Mouse (Mus musculus): ENCODE results near the gene Prokr1. TPM values are rescaled to one million over a fixed set of nuclear protein-coding genes. Genes with fewer than 3 reads are reported as not detected.
"Not testable (repeated sequence)": the region's sequence is repeated elsewhere in the genome, so short reads cannot be mapped to it uniquely, and the experiment has no call there.

Gene Prokr1
- polyA plus RNA-seq (2015; fragmentation: Nextera tagmentation; extraction: Ambion mirVana) = 2.6 and 2.7 TPM in 2 replicates

DNA sequence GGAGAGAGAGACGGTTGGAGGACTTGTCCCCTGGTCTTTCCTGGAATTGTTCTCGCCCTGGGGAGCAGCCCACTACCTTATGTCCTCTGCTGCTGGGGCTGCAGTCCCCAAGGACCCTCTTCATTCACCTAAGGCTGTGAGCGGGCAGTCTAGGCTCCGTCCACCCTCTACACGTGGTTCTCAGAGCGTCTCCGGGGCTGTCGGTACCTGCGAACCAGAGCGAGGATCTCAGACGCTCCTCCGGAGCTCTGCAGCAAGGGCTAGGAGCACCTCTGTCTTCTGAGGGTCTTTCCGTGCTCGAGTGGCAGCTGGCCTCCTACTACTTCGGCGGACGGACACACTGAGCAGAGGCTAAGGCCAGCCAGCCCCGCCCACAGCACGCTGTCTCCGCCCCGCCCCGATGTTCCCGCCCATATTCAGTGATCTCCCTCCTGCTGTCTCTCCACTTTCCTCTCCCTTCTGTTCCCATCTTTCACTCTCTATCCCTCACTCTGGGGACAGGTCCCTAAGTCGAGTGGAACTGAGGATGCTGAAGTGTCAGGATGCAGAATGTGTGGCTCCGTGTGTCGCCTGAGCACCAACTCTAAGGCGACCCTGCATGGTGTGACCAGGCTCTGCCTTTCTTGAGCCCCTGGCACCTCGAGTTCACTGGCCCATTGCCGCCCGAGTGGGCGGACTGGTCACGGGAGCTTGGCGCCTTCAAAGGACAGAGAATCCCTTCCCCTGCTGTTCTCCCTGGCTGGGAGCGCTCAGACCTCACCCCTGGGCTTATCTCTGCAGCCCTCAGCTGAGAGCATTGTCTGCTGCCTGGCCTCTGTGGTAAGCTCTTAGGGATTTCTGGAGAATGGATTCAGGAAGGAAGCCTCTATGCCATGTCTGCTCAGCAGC is at the start of gene Prokr1:
Prokr1 (minus strand) TSS at position 350 of the 888 bp plus-strand sequence.
- Histone ChIP-seq H3K27me3 (replicated peaks) (no peaks in the 10 kb centered on the region), H3K36me3 (no peaks in the 10 kb centered on the region), H3K9ac (peak within 1 kb of the TSS; percentile 61), H3K4me2 (replicated peaks) (peak within 1 kb of the TSS; percentile 97), H3K4me3 (replicated peaks) (peak within 1 kb of the TSS; percentile 52), H3K27ac (no peak within 1 kb of the TSS), H3K9me3 (no peaks in the 10 kb centered on the region), H3K4me1 (replicated peaks) (peaks cover 15% of the 10 kb centered on the region; the same call in 1 of the 2 replicates)
- under 1% methylated on average over 34 of the region's 34 CpGs for WGBS
- peak; percentile 96 for ATAC-seq

DNA sequence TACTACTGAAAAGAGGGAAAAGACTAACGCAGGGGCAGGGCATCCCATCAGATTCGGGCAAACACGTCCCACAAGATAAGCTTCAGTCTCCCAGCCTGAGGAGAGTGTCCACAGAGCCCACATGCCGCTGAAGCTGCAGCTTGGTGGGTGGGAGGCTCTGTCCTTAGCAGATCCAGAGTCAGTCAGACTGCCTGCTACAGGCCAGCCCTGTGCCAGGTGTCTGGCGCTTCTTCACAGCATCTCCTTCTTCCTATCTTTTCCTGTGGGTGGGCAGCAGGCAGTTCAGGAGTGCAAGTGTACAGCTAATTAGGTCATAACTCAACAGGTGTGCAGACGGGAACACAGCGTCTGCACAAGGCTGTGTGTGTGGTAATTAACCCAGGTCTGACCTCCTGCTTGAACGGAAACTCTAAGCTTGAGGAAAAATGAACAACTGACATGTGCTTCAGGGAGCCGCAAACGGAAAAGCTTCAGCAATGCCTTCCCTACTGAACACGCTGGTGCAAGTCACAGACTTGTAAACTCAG is 47.7 kb upstream of the Prokr1 start:
- 36% methylated on average over 11 of the region's 11 CpGs for WGBS
- no peak overlapping the region for H3K4me3 ChIP-seq (replicated peaks)
- no peaks in the 10 kb centered on the region for H3K36me3 ChIP-seq
- H3K27ac ChIP-seq = no peak overlapping the region
- H3K9ac ChIP-seq = no peak overlapping the region
- no peaks in the 10 kb centered on the region for H3K9me3 ChIP-seq
- H3K4me1 ChIP-seq (replicated peaks) = 0 out of 2 replicates have a peak, but pooled peaks cover 3% of the 10 kb centered on the region
- 0 out of 2 replicates have a peak, but pooled peaks have one; percentile 12 for ATAC-seq
- no peaks in the 10 kb centered on the region for H3K27me3 ChIP-seq (replicated peaks)
- no peak overlapping the region for H3K4me2 ChIP-seq (replicated peaks)

DNA sequence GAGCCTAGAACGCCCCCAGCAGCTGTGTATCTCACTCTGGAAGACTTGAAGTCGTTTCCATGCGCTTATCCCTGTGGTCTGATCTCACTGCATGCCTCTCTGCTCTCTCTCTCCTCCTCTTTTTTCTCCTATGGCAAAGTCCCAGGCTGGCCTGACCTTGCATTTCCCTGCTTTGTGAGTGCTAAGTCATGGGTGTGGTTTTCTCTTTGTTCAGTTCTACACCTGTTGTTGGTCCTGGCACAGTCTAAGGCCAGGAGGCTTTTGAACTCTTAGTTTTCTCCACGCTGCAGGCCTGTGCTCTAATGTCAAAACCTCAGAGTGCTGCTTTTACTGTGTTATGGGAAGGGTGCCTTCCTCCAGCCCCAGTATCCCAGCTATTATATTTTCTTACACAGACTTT is 41.6 kb upstream of the Prokr1 start:
- 82% methylated on average over 4 of the region's 4 CpGs for WGBS
- Histone ChIP-seq H3K4me2 (replicated peaks) (no peak overlapping the region), H3K27me3 (replicated peaks) (no peaks in the 10 kb centered on the region), H3K9me3 (no peaks in the 10 kb centered on the region), H3K4me1 (replicated peaks) (no peaks in the 10 kb centered on the region), H3K4me3 (replicated peaks) (no peak overlapping the region), H3K36me3 (no peaks in the 10 kb centered on the region), H3K9ac (no peak overlapping the region), H3K27ac (no peak overlapping the region)
- ATAC-seq = no peak

DNA sequence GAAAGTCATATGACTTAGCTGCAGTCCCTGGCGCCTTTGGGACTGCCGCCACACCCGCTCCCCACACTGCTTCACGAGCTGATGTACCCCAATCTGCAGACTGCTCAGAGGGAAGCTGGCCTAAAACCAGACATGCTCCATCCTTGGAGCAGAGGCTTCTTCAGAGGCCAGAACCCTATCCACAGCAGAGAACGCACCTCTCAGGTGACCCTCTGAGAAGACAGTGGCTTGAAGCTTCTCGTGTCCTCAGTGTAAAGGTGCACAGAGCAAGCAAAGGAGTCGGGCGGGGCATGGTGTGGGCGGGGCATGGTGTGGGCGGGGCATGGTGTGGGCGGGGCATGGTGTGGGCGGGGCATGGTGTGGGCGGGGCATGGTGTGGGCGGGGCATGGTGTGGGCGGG is 38.4 kb upstream of the Prokr1 start:
- H3K27me3 ChIP-seq (replicated peaks); H3K4me3 ChIP-seq (replicated peaks); H3K27ac ChIP-seq; H3K4me2 ChIP-seq (replicated peaks); H3K4me1 ChIP-seq (replicated peaks); ATAC-seq; H3K9me3 ChIP-seq; H3K9ac ChIP-seq; H3K36me3 ChIP-seq: not testable (repeated sequence)
- 67% methylated on average over 15 of the region's 15 CpGs for WGBS

DNA sequence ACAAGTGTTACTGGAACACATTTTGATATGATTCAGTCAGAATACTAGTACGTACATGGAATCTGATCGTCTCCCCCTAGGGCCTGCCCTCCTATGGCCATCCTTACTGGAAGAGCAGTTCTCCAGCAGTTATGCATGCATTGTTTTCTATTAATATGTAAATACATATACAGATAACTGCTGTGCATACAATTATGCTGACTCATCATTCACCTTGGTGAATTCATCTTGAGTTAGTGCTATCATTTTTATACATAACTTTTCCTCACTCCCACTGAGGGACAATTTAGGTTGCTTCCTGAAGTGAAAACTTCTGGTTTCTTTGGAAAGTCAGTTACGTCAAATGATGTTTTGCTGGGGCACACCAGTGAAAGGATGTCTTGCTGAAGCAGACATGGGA is 32.6 kb upstream of the Prokr1 start:
- ATAC-seq = no peak
- 93% methylated on average over 3 of the region's 3 CpGs for WGBS
- Histone ChIP-seq H3K9me3 (no peaks in the 10 kb centered on the region), H3K9ac (no peak overlapping the region), H3K27me3 (replicated peaks) (no peaks in the 10 kb centered on the region), H3K36me3 (no peaks in the 10 kb centered on the region), H3K4me2 (replicated peaks) (no peak overlapping the region), H3K27ac (no peak overlapping the region), H3K4me1 (replicated peaks) (0 out of 2 replicates have a peak, but pooled peaks cover 4% of the 10 kb centered on the region), H3K4me3 (replicated peaks) (no peak overlapping the region)

DNA sequence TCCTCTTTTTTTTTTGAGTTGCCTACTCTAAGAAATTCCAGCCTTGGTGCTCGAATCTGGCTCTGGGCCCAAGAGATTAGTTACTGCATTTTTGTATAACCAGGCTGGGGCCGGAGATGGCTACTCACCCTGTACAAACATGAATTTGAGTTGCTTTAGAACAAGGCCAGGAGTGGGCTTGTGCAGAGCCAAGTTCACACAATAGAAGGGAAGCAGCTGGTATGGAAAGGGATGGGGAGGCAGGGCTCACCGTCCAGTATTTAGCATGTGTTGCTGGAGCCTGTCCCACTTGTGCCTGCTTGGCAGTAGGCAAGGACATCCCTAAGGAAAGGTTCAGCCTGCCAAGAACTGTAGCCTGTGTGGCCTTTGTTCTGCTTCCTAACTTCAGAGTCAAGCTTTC is 30.7 kb upstream of the Prokr1 start:
- no peak overlapping the region for H3K9ac ChIP-seq
- no peak overlapping the region for H3K4me2 ChIP-seq (replicated peaks)
- no peak for ATAC-seq
- no peak overlapping the region for H3K4me3 ChIP-seq (replicated peaks)
- no peaks in the 10 kb centered on the region for H3K9me3 ChIP-seq
- H3K27me3 ChIP-seq (replicated peaks) = no peaks in the 10 kb centered on the region
- WGBS = 39% methylated on average over 3 of the region's 3 CpGs
- no peaks in the 10 kb centered on the region for H3K36me3 ChIP-seq
- H3K4me1 ChIP-seq (replicated peaks) = 0 out of 2 replicates have a peak, but pooled peaks cover 4% of the 10 kb centered on the region
- H3K27ac ChIP-seq = 0 out of 2 replicates have a peak overlapping the region, but pooled peaks have one; percentile 22

DNA sequence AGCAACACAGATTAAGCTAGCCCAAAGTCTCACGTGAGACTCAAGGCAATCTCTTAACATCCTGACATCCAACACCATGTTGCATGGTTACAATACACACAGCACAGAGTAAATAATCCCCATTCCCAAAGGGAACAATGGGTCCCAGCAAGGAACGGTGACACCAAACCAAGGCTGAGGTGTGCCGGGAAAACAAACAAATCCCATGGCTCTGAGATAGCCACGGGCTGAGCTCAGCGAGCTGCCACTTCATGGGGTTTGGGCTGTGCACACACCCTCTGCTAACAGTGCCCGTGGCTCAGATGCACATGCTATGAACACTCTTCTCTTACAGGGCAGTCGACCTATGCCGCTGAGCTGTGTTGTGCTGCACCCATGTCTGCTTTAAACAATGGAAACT is 27.5 kb upstream of the Prokr1 start:
- WGBS = 68% methylated on average over 8 of the region's 8 CpGs
- ATAC-seq = no peak
- Histone ChIP-seq H3K4me3 (replicated peaks) (no peak overlapping the region), H3K27me3 (replicated peaks) (no peaks in the 10 kb centered on the region), H3K9ac (no peak overlapping the region), H3K9me3 (no peaks in the 10 kb centered on the region), H3K36me3 (no peaks in the 10 kb centered on the region), H3K4me1 (replicated peaks) (0 out of 2 replicates have a peak, but pooled peaks cover 4% of the 10 kb centered on the region), H3K4me2 (replicated peaks) (no peak overlapping the region), H3K27ac (no peak overlapping the region)

GRCm38 (mm10) chr6:87615696-87616083 is 25.1 kb upstream of the Prokr1 start:
- no peak overlapping the region for H3K4me2 ChIP-seq (replicated peaks)
- H3K27ac ChIP-seq = no peak overlapping the region
- no peak overlapping the region for H3K4me3 ChIP-seq (replicated peaks)
- no peaks in the 10 kb centered on the region for H3K36me3 ChIP-seq
- H3K4me1 ChIP-seq (replicated peaks) = no peaks in the 10 kb centered on the region
- no peak for ATAC-seq
- no peak overlapping the region for H3K9ac ChIP-seq
- WGBS = 87% methylated on average over 14 of the region's 14 CpGs
- H3K27me3 ChIP-seq (replicated peaks) = no peaks in the 10 kb centered on the region
- H3K9me3 ChIP-seq = no peaks in the 10 kb centered on the region

DNA sequence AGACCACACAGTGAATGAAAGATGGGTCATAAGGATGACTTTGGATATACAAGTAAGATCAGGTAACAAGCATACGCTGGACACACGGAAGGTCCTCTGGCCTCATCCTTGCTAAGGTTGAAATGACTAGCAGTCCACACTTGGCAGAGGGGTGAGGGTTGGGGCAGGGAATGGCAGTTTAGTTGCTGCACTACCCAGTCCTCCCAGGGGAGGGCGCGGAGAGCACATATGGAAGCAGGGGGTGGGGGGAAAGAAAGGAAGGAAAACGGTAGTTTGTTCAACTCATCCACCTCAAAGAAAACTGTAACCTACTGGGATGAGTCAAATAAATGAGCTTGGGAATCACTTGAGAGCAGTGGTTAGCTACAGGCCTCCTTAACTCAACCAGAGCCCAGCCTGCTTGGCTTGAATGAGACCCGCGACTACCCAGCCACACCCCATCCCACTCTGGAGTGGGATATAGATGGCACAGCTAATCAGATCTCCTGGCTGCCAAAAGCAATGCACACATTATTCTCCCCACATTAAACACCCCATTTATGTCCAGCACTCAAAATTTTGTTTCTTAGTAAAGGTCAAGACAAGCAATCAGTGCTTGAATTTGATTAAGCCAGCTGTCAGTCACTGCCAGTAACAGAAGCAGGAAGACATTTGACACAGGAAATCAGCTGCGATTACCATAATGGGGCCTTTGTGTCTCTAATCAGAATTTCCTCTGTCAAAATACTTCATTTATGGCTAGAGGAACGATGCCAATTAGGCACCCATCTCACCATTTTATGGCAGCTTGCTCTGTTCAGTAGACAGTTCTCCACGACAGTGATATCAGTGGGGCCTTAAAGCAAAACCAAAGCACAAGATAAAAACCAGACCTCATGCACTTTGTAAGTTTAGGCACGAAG is 24.5 kb upstream of the Prokr1 start:
- H3K27me3 ChIP-seq (replicated peaks) = no peaks in the 10 kb centered on the region
- H3K9me3 ChIP-seq = no peaks in the 10 kb centered on the region
- H3K4me2 ChIP-seq (replicated peaks) = no peak overlapping the region
- H3K36me3 ChIP-seq = no peaks in the 10 kb centered on the region
- H3K4me3 ChIP-seq (replicated peaks) = no peak overlapping the region
- 59% methylated on average over 11 of the region's 11 CpGs for WGBS
- no peak overlapping the region for H3K27ac ChIP-seq
- H3K9ac ChIP-seq = no peak overlapping the region
- no peaks in the 10 kb centered on the region for H3K4me1 ChIP-seq (replicated peaks)
- no peak for ATAC-seq

- Histone ChIP-seq H3K27me3 (replicated peaks) (no peaks in the 10 kb centered on the region), H3K4me1 (replicated peaks) (0 out of 2 replicates have a peak, but pooled peaks cover 4% of the 10 kb centered on the region), H3K27ac (no peak overlapping the region), H3K4me3 (replicated peaks) (no peak overlapping the region), H3K9me3 (no peaks in the 10 kb centered on the region), H3K9ac (no peak overlapping the region), H3K4me2 (replicated peaks) (no peak overlapping the region), H3K36me3 (no peaks in the 10 kb centered on the region)
- ATAC-seq = no peak
These were observed 9.3 kb upstream of the Prokr1 start for GRCm38 (mm10) chr6:87599825-87600224.

GRCm38 (mm10) chr6:87597116-87597833 is 6.7 kb upstream of the Prokr1 start:
- Histone ChIP-seq H3K4me3 (replicated peaks) (no peak overlapping the region), H3K4me2 (replicated peaks) (no peak overlapping the region), H3K9me3 (no peaks in the 10 kb centered on the region), H3K4me1 (replicated peaks) (0 out of 2 replicates have a peak, but pooled peaks cover 4% of the 10 kb centered on the region), H3K27me3 (replicated peaks) (no peaks in the 10 kb centered on the region), H3K9ac (no peak overlapping the region), H3K27ac (no peak overlapping the region), H3K36me3 (no peaks in the 10 kb centered on the region)
- WGBS = 44% methylated on average over 10 of the region's 10 CpGs
- no peak for ATAC-seq
